Mouse (Mus musculus): ENCODE measurements around the gene Dusp5. TPM values are rescaled to one million over a fixed set of nuclear protein-coding genes. Genes with fewer than 3 reads are reported as not detected.
A peak's percentile ranks its signal among the peaks of the same experiment; 100 is the strongest.

Gene Dusp5
- polyA plus RNA-seq, 1 experiment: 2.0 TPM

GRCm38 (mm10) chr19:53534757-53535410 lies 6.0 kb downstream of the Dusp5 start:
- no peaks in the 10 kb centered on the region for H3K36me3 ChIP-seq (ENCODE audit: control insufficient read depth, insufficient read depth, low read length)
- WGBS: 78% methylated on average over 7 of the region's 7 CpGs
- TF ChIP-seq POLR2A (IDR thresholded peaks at IDR 0.05; ENCODE audit: low read depth, low read length): no peak
- no peak for TF ChIP-seq CTCF (conservative IDR thresholded peaks at IDR 0.05; ENCODE audit: insufficient read depth, insufficient read length, low read depth, low read length)

GRCm38 (mm10) chr19:53535421-53535820 lies 6.5 kb downstream of the Dusp5 start:
- WGBS: 69% methylated on average over 6 of the region's 6 CpGs
- Histone ChIP-seq H3K27ac (ENCODE audit: insufficient read depth, low read depth, low read length) (no peak overlapping the region), H3K4me3 (ENCODE audit: insufficient read depth, low read depth, low read length) (no peak overlapping the region), H3K36me3 (ENCODE audit: control insufficient read depth, insufficient read depth, low read length) (no peaks in the 10 kb centered on the region), H3K4me1 (ENCODE audit: control insufficient read depth, insufficient read depth, low read length) (no peaks in the 10 kb centered on the region), H3K27me3 (replicated peaks; ENCODE audit: control insufficient read depth, insufficient read depth, low read length) (no peaks in the 10 kb centered on the region)
- no peak for TF ChIP-seq CTCF (conservative IDR thresholded peaks at IDR 0.05; ENCODE audit: insufficient read depth, insufficient read length, low read depth, low read length)
- TF ChIP-seq POLR2A (IDR thresholded peaks at IDR 0.05; ENCODE audit: low read depth, low read length): no peak
- no peak for DNase-seq

More at GRCm38 (mm10) chr19:53534757-53535410, 6.0 kb downstream of the Dusp5 start:
- DNase-seq: no peak
- H3K27ac ChIP-seq (ENCODE audit: insufficient read depth, low read depth, low read length): no peak overlapping the region
- H3K4me3 ChIP-seq (ENCODE audit: insufficient read depth, low read depth, low read length): no peak overlapping the region
- H3K27me3 ChIP-seq (replicated peaks; ENCODE audit: control insufficient read depth, insufficient read depth, low read length): no peaks in the 10 kb centered on the region
- H3K4me1 ChIP-seq (ENCODE audit: control insufficient read depth, insufficient read depth, low read length): no peaks in the 10 kb centered on the region

- H3K27me3 ChIP-seq (replicated peaks; ENCODE audit: control insufficient read depth, insufficient read depth, low read length): no peaks in the 10 kb centered on the region
- 88% methylated on average over 6 of the region's 6 CpGs for WGBS
Measured at GRCm38 (mm10) chr19:53536251-53536650, 7.3 kb downstream of the Dusp5 start.

GRCm38 (mm10) chr19:53536731-53537666 lies 8.1 kb downstream of the Dusp5 start:
- DNase-seq: no peak
- Histone ChIP-seq H3K36me3 (ENCODE audit: control insufficient read depth, insufficient read depth, low read length) (no peaks in the 10 kb centered on the region), H3K27ac (ENCODE audit: insufficient read depth, low read depth, low read length) (no peak overlapping the region), H3K27me3 (replicated peaks; ENCODE audit: control insufficient read depth, insufficient read depth, low read length) (no peaks in the 10 kb centered on the region), H3K4me1 (ENCODE audit: control insufficient read depth, insufficient read depth, low read length) (no peaks in the 10 kb centered on the region), H3K4me3 (ENCODE audit: insufficient read depth, low read depth, low read length) (no peak overlapping the region)
- TF ChIP-seq POLR2A (IDR thresholded peaks at IDR 0.05; ENCODE audit: low read depth, low read length) (no peak), CTCF (conservative IDR thresholded peaks at IDR 0.05; ENCODE audit: insufficient read depth, insufficient read length, low read depth, low read length) (no peak)
- WGBS: 87% methylated on average over 17 of the region's 17 CpGs

More at GRCm38 (mm10) chr19:53536251-53536650, 7.3 kb downstream of the Dusp5 start:
- Histone ChIP-seq H3K27ac (ENCODE audit: insufficient read depth, low read depth, low read length) (no peak overlapping the region), H3K4me3 (ENCODE audit: insufficient read depth, low read depth, low read length) (no peak overlapping the region), H3K4me1 (ENCODE audit: control insufficient read depth, insufficient read depth, low read length) (no peaks in the 10 kb centered on the region), H3K36me3 (ENCODE audit: control insufficient read depth, insufficient read depth, low read length) (no peaks in the 10 kb centered on the region)
- TF ChIP-seq CTCF (conservative IDR thresholded peaks at IDR 0.05; ENCODE audit: insufficient read depth, insufficient read length, low read depth, low read length) (no peak), POLR2A (IDR thresholded peaks at IDR 0.05; ENCODE audit: low read depth, low read length) (no peak)
- DNase-seq: no peak

- no peak for DNase-seq
- TF ChIP-seq POLR2A (IDR thresholded peaks at IDR 0.05; ENCODE audit: low read depth, low read length) (no peak), CTCF (conservative IDR thresholded peaks at IDR 0.05; ENCODE audit: insufficient read depth, insufficient read length, low read depth, low read length) (no peak)
- H3K36me3 ChIP-seq (ENCODE audit: control insufficient read depth, insufficient read depth, low read length): no peaks in the 10 kb centered on the region
- 91% methylated on average over 11 of the region's 11 CpGs for WGBS
- H3K4me3 ChIP-seq (ENCODE audit: insufficient read depth, low read depth, low read length): no peak overlapping the region
- no peaks in the 10 kb centered on the region for H3K27me3 ChIP-seq (replicated peaks; ENCODE audit: control insufficient read depth, insufficient read depth, low read length)
- no peak overlapping the region for H3K27ac ChIP-seq (ENCODE audit: insufficient read depth, low read depth, low read length)
- no peaks in the 10 kb centered on the region for H3K4me1 ChIP-seq (ENCODE audit: control insufficient read depth, insufficient read depth, low read length)
Measured at GRCm38 (mm10) chr19:53538024-53538423, 9.1 kb downstream of the Dusp5 start.

- Histone ChIP-seq H3K4me1 (ENCODE audit: control insufficient read depth, insufficient read depth, low read length) (no peaks in the 10 kb centered on the region), H3K4me3 (ENCODE audit: insufficient read depth, low read depth, low read length) (no peak overlapping the region), H3K27me3 (replicated peaks; ENCODE audit: control insufficient read depth, insufficient read depth, low read length) (no peaks in the 10 kb centered on the region), H3K36me3 (ENCODE audit: control insufficient read depth, insufficient read depth, low read length) (no peaks in the 10 kb centered on the region), H3K27ac (ENCODE audit: insufficient read depth, low read depth, low read length) (no peak overlapping the region)
- WGBS: 58% methylated on average over 5 of the region's 5 CpGs
- TF ChIP-seq POLR2A (IDR thresholded peaks at IDR 0.05; ENCODE audit: low read depth, low read length) (no peak), CTCF (conservative IDR thresholded peaks at IDR 0.05; ENCODE audit: insufficient read depth, insufficient read length, low read depth, low read length) (no peak)
- peak; percentile 59 for DNase-seq
Measured at GRCm38 (mm10) chr19:53538796-53539195, 9.9 kb downstream of the Dusp5 start.

GRCm38 (mm10) chr19:53539296-53539695 lies 10.4 kb downstream of the Dusp5 start:
- no peaks in the 10 kb centered on the region for H3K4me1 ChIP-seq (ENCODE audit: control insufficient read depth, insufficient read depth, low read length)
- H3K4me3 ChIP-seq (ENCODE audit: insufficient read depth, low read depth, low read length): no peak overlapping the region
- H3K27ac ChIP-seq (ENCODE audit: insufficient read depth, low read depth, low read length): no peak overlapping the region
- no peaks in the 10 kb centered on the region for H3K27me3 ChIP-seq (replicated peaks; ENCODE audit: control insufficient read depth, insufficient read depth, low read length)
- H3K36me3 ChIP-seq (ENCODE audit: control insufficient read depth, insufficient read depth, low read length): no peaks in the 10 kb centered on the region
- TF ChIP-seq POLR2A (IDR thresholded peaks at IDR 0.05; ENCODE audit: low read depth, low read length) (no peak), CTCF (conservative IDR thresholded peaks at IDR 0.05; ENCODE audit: insufficient read depth, insufficient read length, low read depth, low read length) (no peak)
- no peak for DNase-seq
- 67% methylated on average over 3 of the region's 3 CpGs for WGBS
